Mouse (Mus musculus) CH12.LX (cell line): ENCODE measurements at regions not wholly inside any gene's neighbourhood (a gene's known extent, or its start where the extent isn't known, plus 50 kb on each side); places are given as distances from the start of the nearest gene placed in this dataset.

ENCODE experiments used
- CTCF ChIP-seq, 2 experiments: IDR thresholded peaks in 1 of 2; conservative IDR thresholded peaks in 1 of 2; 2 replicates each; pipeline ENCODE4 v1.5.1; 2011 to 2012; ENCODE audit warnings: low read depth in 2 of 2, low read length in 2 of 2, improper control_type of control experiment in 1 of 2, inconsistent platforms in 1 of 2, mild to moderate bottlenecking in 1 of 2, moderate library complexity in 1 of 2
- ELF1 ChIP-seq: IDR thresholded peaks from 2 replicates; pipeline ENCODE4 v1.6.1; 2014; ENCODE audit warnings: low read depth, mild to moderate bottlenecking, inconsistent platforms, low read length, improper control_type of control experiment
- EP300 ChIP-seq: IDR thresholded peaks from 2 replicates; pipeline ENCODE4 v1.6.1; 2011; ENCODE audit warnings: low read length, improper control_type of control experiment
- GABPA ChIP-seq: IDR thresholded peaks from 2 replicates; pipeline ENCODE4 v1.6.1; 2012; ENCODE audit warnings: low read depth, low read length, improper control_type of control experiment, inconsistent platforms; ENCODE audit not compliant: insufficient replicate concordance
- IRF4 ChIP-seq: IDR thresholded peaks from 2 replicates; pipeline ENCODE4 v1.6.1; 2014; ENCODE audit warnings: low read depth, mild to moderate bottlenecking, inconsistent platforms, low read length, improper control_type of control experiment
- JUND ChIP-seq: conservative IDR thresholded peaks from 2 replicates; pipeline ENCODE4 v1.6.1; 2011; ENCODE audit warnings: low read depth, low read length, improper control_type of control experiment
- POLR2A ChIP-seq: IDR thresholded peaks from 2 replicates; pipeline ENCODE4 v1.6.1; 2011; ENCODE audit warnings: low read depth, mild to moderate bottlenecking, improper control_type of control experiment, low read length
- POLR2AphosphoS2 ChIP-seq: IDR thresholded peaks from 2 replicates; pipeline ENCODE4 v1.6.1; 2011; ENCODE audit warnings: low read depth, low read length, improper control_type of control experiment
- UBTF ChIP-seq: IDR thresholded peaks from 2 replicates; pipeline ENCODE4 v1.6.1; 2012; ENCODE audit warnings: low read depth, mild to moderate bottlenecking, inconsistent platforms, low read length, improper control_type of control experiment, moderate library complexity
- USF1 ChIP-seq: IDR thresholded peaks from 2 replicates; pipeline ENCODE4 v1.6.1; 2014; ENCODE audit warnings: low read depth, mild to moderate bottlenecking, inconsistent platforms, low read length, improper control_type of control experiment
- USF2 ChIP-seq: conservative IDR thresholded peaks from 2 replicates; pipeline ENCODE4 v1.6.1; 2011; ENCODE audit warnings: low read depth, low read length, improper control_type of control experiment
- ZC3H11A ChIP-seq: IDR thresholded peaks from 2 replicates; pipeline ENCODE4 v1.6.1; 2012; ENCODE audit warnings: low read depth, mild to moderate bottlenecking, inconsistent platforms, low read length, improper control_type of control experiment
- ZKSCAN1 ChIP-seq: IDR thresholded peaks from 2 replicates; pipeline ENCODE4 v1.6.1; 2012; ENCODE audit warnings: low read depth, inconsistent platforms, low read length, improper control_type of control experiment, borderline replicate concordance
- ZMIZ1 ChIP-seq: IDR thresholded peaks from 2 replicates; pipeline ENCODE4 v1.6.1; 2012; ENCODE audit warnings: low read depth, mild to moderate bottlenecking, inconsistent platforms, low read length, improper control_type of control experiment

GRCm38 (mm10) chr3:103490966-103491365, 84.1 kb upstream of the Syt6 start:
- TF ChIP-seq CTCF (conservative IDR thresholded peaks at IDR 0.05 in 1 of 2, IDR thresholded peaks at IDR 0.05 in 1 of 2; ENCODE audit: low read depth in 2 of 2, low read length in 2 of 2) (no peak), ZC3H11A (no peak), ELF1 (no peak), POLR2AphosphoS2 (no peak), IRF4 (no peak), ZKSCAN1 (no peak), GABPA (no peak), POLR2A (no peak), USF1 (no peak), EP300 (no peak), ZMIZ1 (no peak), USF2 (no peak), JUND (no peak), UBTF (no peak)
